In genomic region chr16:10762569-10763180, GRCm38 (mm10) we compare ENCODE assay signal across 28 mouse cellular contexts. TPM values are rescaled to one million over a fixed set of nuclear protein-coding genes. Genes with fewer than 3 reads are reported as not detected.
"Had no signal": no experiment of that assay in that cellular context is flagged by ENCODE, and none has a peak within 500 bp of the region (broad histone marks: within the 10 kb centered on the region; RNA-seq: fewer than 3 reads in every experiment).

No protein-coding gene starts in this region.

- H3K27me3 ChIP-seq: lung, embryonic 15.5 days; midbrain, embryonic 13.5 days; midbrain, embryonic 15.5 days; neural tube, embryonic 13.5 days; neural tube, embryonic 15.5 days had no signal

- H3K36me3 ChIP-seq: liver, embryonic 13.5 days; liver, embryonic 15.5 days; lung, embryonic 15.5 days; midbrain, embryonic 13.5 days; midbrain, embryonic 15.5 days; neural tube, embryonic 13.5 days; neural tube, embryonic 15.5 days had no signal

- H3K4me1 ChIP-seq: liver, embryonic 13.5 days; liver, embryonic 15.5 days; midbrain, embryonic 13.5 days; midbrain, embryonic 15.5 days; neural tube, embryonic 15.5 days had no signal

- H3K4me3 ChIP-seq: liver, embryonic 13.5 days; liver, embryonic 15.5 days; lung, embryonic 15.5 days; megakaryocyte, embryonic 14.5 days; midbrain, embryonic 13.5 days; midbrain, embryonic 15.5 days; neural tube, embryonic 13.5 days; neural tube, embryonic 15.5 days had no signal

- H3K27ac ChIP-seq: liver, embryonic 13.5 days; liver, embryonic 15.5 days; lung, embryonic 15.5 days; macrophage; midbrain, embryonic 13.5 days; midbrain, embryonic 15.5 days; neural tube, embryonic 13.5 days; neural tube, embryonic 15.5 days had no signal

- DNase-seq: liver, embryonic 13.5 days; liver, postnatal 0 days; retina, postnatal 1 day; right cerebral cortex, adult 18-20 months; right cerebral cortex, postnatal 25 days; right cerebral cortex, postnatal 4 days; spleen, adult 18-20 months; thymus, adult 18-20 months; thymus, postnatal 14 days; thymus, postnatal 36 days had no signal

RNA-seq across cellular contexts. Expression of gene Tnp2, which starts 25.8 kb away (rescaled TPM):
- total RNA-seq: megakaryocyte progenitor cell, adult 5-6 weeks; midbrain, postnatal 0 days; monocyte, adult 5-6 weeks had no signal
- polyA plus RNA-seq: liver, embryonic 11.5 days; liver, embryonic 13.5 days; liver, embryonic 15.5 days; liver, postnatal 0 days; lung, embryonic 15.5 days; macrophage; midbrain, embryonic 11.5 days; midbrain, embryonic 13.5 days; midbrain, embryonic 15.5 days; midbrain, postnatal 0 days; neural tube, embryonic 11.5 days; neural tube, embryonic 13.5 days; neural tube, embryonic 15.5 days; small intestine, adult 2 months; stomach, embryonic 14.5 days; stomach, embryonic 16.5 days had no signal

RNA-seq across cellular contexts. Expression of gene Prm3, which starts 28.0 kb away (rescaled TPM):
- total RNA-seq: megakaryocyte progenitor cell, adult 5-6 weeks; midbrain, postnatal 0 days; monocyte, adult 5-6 weeks had no signal
- polyA plus RNA-seq: liver, embryonic 11.5 days; liver, embryonic 13.5 days; liver, embryonic 15.5 days; liver, postnatal 0 days; lung, embryonic 15.5 days; macrophage; midbrain, embryonic 11.5 days; midbrain, embryonic 13.5 days; midbrain, embryonic 15.5 days; midbrain, postnatal 0 days; neural tube, embryonic 11.5 days; neural tube, embryonic 13.5 days; neural tube, embryonic 15.5 days; small intestine, adult 2 months; stomach, embryonic 14.5 days; stomach, embryonic 16.5 days; thymus, postnatal 0 days had no signal

RNA-seq across cellular contexts. Expression of gene Prm2, which starts 33.3 kb away (rescaled TPM):
- total RNA-seq: megakaryocyte progenitor cell, adult 5-6 weeks; midbrain, postnatal 0 days had no signal
- polyA plus RNA-seq: liver, embryonic 11.5 days; liver, embryonic 13.5 days; liver, embryonic 15.5 days; liver, postnatal 0 days; lung, embryonic 15.5 days; macrophage; midbrain, embryonic 11.5 days; midbrain, embryonic 13.5 days; midbrain, embryonic 15.5 days; midbrain, postnatal 0 days; neural tube, embryonic 11.5 days; neural tube, embryonic 13.5 days; neural tube, embryonic 15.5 days; small intestine, adult 2 months; stomach, embryonic 14.5 days; stomach, embryonic 16.5 days; thymus, postnatal 0 days had no signal

RNA-seq across cellular contexts. Expression of gene Prm1, which starts 43.0 kb away (rescaled TPM):
- total RNA-seq: megakaryocyte progenitor cell, adult 5-6 weeks; midbrain, postnatal 0 days had no signal
- polyA plus RNA-seq: liver, embryonic 11.5 days; liver, embryonic 13.5 days; liver, embryonic 15.5 days; liver, postnatal 0 days; macrophage; midbrain, embryonic 11.5 days; midbrain, embryonic 13.5 days; midbrain, postnatal 0 days; neural tube, embryonic 11.5 days; small intestine, adult 2 months; stomach, embryonic 14.5 days; stomach, embryonic 16.5 days had no signal
